Mouse (Mus musculus) midbrain, embryonic 12.5 days (tissue): ENCODE measurements around the gene Samd13. TPM values are rescaled to one million over a fixed set of nuclear protein-coding genes. Genes with fewer than 3 reads are reported as not detected.

ENCODE experiments used
- ATAC-seq: fragments of 200-750 bp; cut with Nextera tagmentation; 2 replicates; pipeline ENCODE4 v1.8.0; 2017; ENCODE audit warnings: low read depth, moderate TSS enrichment, moderate library complexity; ENCODE audit not compliant: low FRiP score
- H3K27ac ChIP-seq: fragments of 300-500 bp; sonication (generic); replicated peaks from 2 replicates; pipeline ENCODE4 v1.5.1; 2016; ENCODE audit warnings: mild to moderate bottlenecking
- H3K27me3 ChIP-seq: fragments of 300-500 bp; sonication (generic); 2 replicates; pipeline ENCODE4 v1.6.1; 2016; ENCODE audit warnings: mild to moderate bottlenecking
- H3K36me3 ChIP-seq: fragments of 300-500 bp; sonication (generic); 2 replicates; pipeline ENCODE4 v1.6.1; 2016
- H3K4me1 ChIP-seq: fragments of 300-500 bp; sonication (generic); 2 replicates; pipeline ENCODE4 v1.6.1; 2016
- H3K4me2 ChIP-seq: fragments of 300-500 bp; sonication (generic); replicated peaks from 2 replicates; pipeline ENCODE4 v1.6.1; 2016; ENCODE audit warnings: mild to moderate bottlenecking, moderate library complexity
- H3K4me3 ChIP-seq: fragments of 300-500 bp; sonication (generic); 2 replicates; pipeline ENCODE4 v1.5.1; 2016; ENCODE audit warnings: mild to moderate bottlenecking
- H3K9ac ChIP-seq: fragments of 300-500 bp; sonication (generic); replicated peaks from 2 replicates; pipeline ENCODE4 v1.6.1; 2016; ENCODE audit warnings: mild to moderate bottlenecking, moderate library complexity
- H3K9me3 ChIP-seq: fragments of 300-500 bp; sonication (generic); 2 replicates; pipeline ENCODE4 v1.6.1; 2016; ENCODE audit warnings: mild to moderate bottlenecking
- WGBS: fragments of 180-500 bp; shearing (Covaris S2); methylation state at CpG from one replicate; pipeline ENCODE4 v1.1.7; 2016; 5-methylcytosine and 5-hydroxymethylcytosine counted together
- polyA plus RNA-seq: library from polyadenylated mRNA; unstranded; fragments of >200 nt; fragmentation: Nextera tagmentation; extraction: Ambion mirVana; gene quantifications from 2 replicates; pipeline ENCODE4 v1.2.1, GENCODE M21; 2016

Samd13 gene
- polyA plus RNA-seq, 1 experiment from 2014 or later = 0.97 TPM

- Histone ChIP-seq H3K27me3 (no peaks in the 10 kb centered on the region), H3K4me1 (no peaks in the 10 kb centered on the region), H3K9me3 (no peaks in the 10 kb centered on the region), H3K36me3 (no peaks in the 10 kb centered on the region), H3K27ac (no peak overlapping the region), H3K4me2 (no peak overlapping the region), H3K9ac (no peak overlapping the region), H3K4me3 (no peak overlapping the region)
- 84% methylated on average over 6 of the region's 6 CpGs for WGBS
- ATAC-seq = no peak
Observed at GRCm38 (mm10) chr3:146661001-146661400, 24.4 kb downstream of the Samd13 start.

- Histone ChIP-seq H3K9me3 (no peaks in the 10 kb centered on the region), H3K9ac (no peak overlapping the region), H3K4me1 (no peaks in the 10 kb centered on the region), H3K27me3 (no peaks in the 10 kb centered on the region), H3K4me3 (no peak overlapping the region), H3K27ac (no peak overlapping the region), H3K36me3 (no peaks in the 10 kb centered on the region), H3K4me2 (no peak overlapping the region)
- no peak for ATAC-seq
- WGBS = 93% methylated on average over 5 of the region's 5 CpGs
Observed at GRCm38 (mm10) chr3:146659321-146659720, 26.1 kb downstream of the Samd13 start.

- no peak overlapping the region for H3K9ac ChIP-seq
- no peak overlapping the region for H3K27ac ChIP-seq
- no peak overlapping the region for H3K4me3 ChIP-seq
- no peak overlapping the region for H3K4me2 ChIP-seq
- H3K27me3 ChIP-seq = no peaks in the 10 kb centered on the region
- H3K36me3 ChIP-seq = no peaks in the 10 kb centered on the region
- H3K9me3 ChIP-seq = no peaks in the 10 kb centered on the region
- no peak for ATAC-seq
- WGBS = 88% methylated on average over 1 of the region's 1 CpGs
- H3K4me1 ChIP-seq = no peaks in the 10 kb centered on the region
Observed at GRCm38 (mm10) chr3:146658061-146658639, 27.2 kb downstream of the Samd13 start.

DNA sequence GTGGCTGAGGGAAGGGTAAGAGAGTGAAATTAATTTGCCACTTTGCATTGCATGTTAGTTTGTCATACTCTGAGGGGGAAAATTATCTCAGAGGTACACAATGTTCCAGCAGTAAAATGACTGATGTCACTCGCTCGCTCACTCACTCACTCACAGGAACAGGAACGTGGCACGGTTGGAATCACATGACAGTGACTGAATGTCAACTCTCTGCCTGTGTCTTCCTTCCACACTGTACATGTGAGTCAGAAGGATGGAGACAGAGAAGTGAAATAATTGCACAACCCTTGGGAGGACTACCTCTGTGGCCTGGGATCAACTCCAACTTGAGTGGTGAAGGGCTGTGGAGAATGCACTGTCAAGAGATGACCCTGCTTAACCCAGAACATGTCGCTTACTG, 28.0 kb downstream of the Samd13 start:
- H3K4me2 ChIP-seq = no peak overlapping the region
- ATAC-seq = no peak
- H3K27me3 ChIP-seq = no peaks in the 10 kb centered on the region
- no peaks in the 10 kb centered on the region for H3K9me3 ChIP-seq
- H3K9ac ChIP-seq = no peak overlapping the region
- no peak overlapping the region for H3K27ac ChIP-seq
- no peak overlapping the region for H3K4me3 ChIP-seq
- H3K36me3 ChIP-seq = no peaks in the 10 kb centered on the region
- no peaks in the 10 kb centered on the region for H3K4me1 ChIP-seq
- 95% methylated on average over 5 of the region's 5 CpGs for WGBS

- no peak overlapping the region for H3K27ac ChIP-seq
- WGBS = 78% methylated on average over 2 of the region's 2 CpGs
- no peak overlapping the region for H3K4me2 ChIP-seq
- H3K27me3 ChIP-seq = no peaks in the 10 kb centered on the region
- no peaks in the 10 kb centered on the region for H3K4me1 ChIP-seq
- no peak for ATAC-seq
- no peak overlapping the region for H3K4me3 ChIP-seq
- no peak overlapping the region for H3K9ac ChIP-seq
- H3K36me3 ChIP-seq = no peaks in the 10 kb centered on the region
- H3K9me3 ChIP-seq = no peaks in the 10 kb centered on the region
Observed at GRCm38 (mm10) chr3:146655111-146655577, 30.2 kb downstream of the Samd13 start.

GRCm38 (mm10) chr3:146653692-146654091, 31.7 kb downstream of the Samd13 start:
- no peaks in the 10 kb centered on the region for H3K36me3 ChIP-seq
- 82% methylated on average over 6 of the region's 6 CpGs for WGBS
- no peaks in the 10 kb centered on the region for H3K9me3 ChIP-seq
- no peaks in the 10 kb centered on the region for H3K4me1 ChIP-seq
- ATAC-seq = no peak
- no peak overlapping the region for H3K4me2 ChIP-seq
- no peak overlapping the region for H3K9ac ChIP-seq
- no peak overlapping the region for H3K27ac ChIP-seq
- H3K27me3 ChIP-seq = no peaks in the 10 kb centered on the region
- H3K4me3 ChIP-seq = no peak overlapping the region

- Histone ChIP-seq H3K9me3 (no peaks in the 10 kb centered on the region), H3K4me1 (no peaks in the 10 kb centered on the region), H3K36me3 (no peaks in the 10 kb centered on the region), H3K9ac (no peak overlapping the region), H3K4me2 (no peak overlapping the region), H3K4me3 (no peak overlapping the region), H3K27me3 (no peaks in the 10 kb centered on the region), H3K27ac (no peak overlapping the region)
- WGBS = 92% methylated on average over 5 of the region's 5 CpGs
- no peak for ATAC-seq
Observed at GRCm38 (mm10) chr3:146652431-146652830, 33.0 kb downstream of the Samd13 start.

GRCm38 (mm10) chr3:146651217-146651616, 34.2 kb downstream of the Samd13 start, which contains the start of gene 4930503B20Rik:
Gene 4930503B20Rik, minus strand, starts transcription at chr3:146651317.
- no peak within 1 kb of the TSS for H3K4me3 ChIP-seq
- no peaks in the 10 kb centered on the region for H3K9me3 ChIP-seq
- H3K27ac ChIP-seq = no peak within 1 kb of the TSS
- ATAC-seq = no peak
- H3K27me3 ChIP-seq = no peaks in the 10 kb centered on the region
- WGBS = 90% methylated on average over 3 of the region's 3 CpGs
- no peaks in the 10 kb centered on the region for H3K4me1 ChIP-seq
- H3K36me3 ChIP-seq = no peaks in the 10 kb centered on the region
- H3K9ac ChIP-seq = no peak within 1 kb of the TSS
- H3K4me2 ChIP-seq = no peak within 1 kb of the TSS

GRCm38 (mm10) chr3:146650716-146651115, 34.7 kb downstream of the Samd13 start:
- Histone ChIP-seq H3K9ac (no peak overlapping the region), H3K4me2 (no peak overlapping the region), H3K4me3 (no peak overlapping the region), H3K4me1 (no peaks in the 10 kb centered on the region), H3K27me3 (no peaks in the 10 kb centered on the region), H3K9me3 (no peaks in the 10 kb centered on the region), H3K27ac (no peak overlapping the region), H3K36me3 (no peaks in the 10 kb centered on the region)
- 96% methylated on average over 10 of the region's 10 CpGs for WGBS
- no peak for ATAC-seq

DNA sequence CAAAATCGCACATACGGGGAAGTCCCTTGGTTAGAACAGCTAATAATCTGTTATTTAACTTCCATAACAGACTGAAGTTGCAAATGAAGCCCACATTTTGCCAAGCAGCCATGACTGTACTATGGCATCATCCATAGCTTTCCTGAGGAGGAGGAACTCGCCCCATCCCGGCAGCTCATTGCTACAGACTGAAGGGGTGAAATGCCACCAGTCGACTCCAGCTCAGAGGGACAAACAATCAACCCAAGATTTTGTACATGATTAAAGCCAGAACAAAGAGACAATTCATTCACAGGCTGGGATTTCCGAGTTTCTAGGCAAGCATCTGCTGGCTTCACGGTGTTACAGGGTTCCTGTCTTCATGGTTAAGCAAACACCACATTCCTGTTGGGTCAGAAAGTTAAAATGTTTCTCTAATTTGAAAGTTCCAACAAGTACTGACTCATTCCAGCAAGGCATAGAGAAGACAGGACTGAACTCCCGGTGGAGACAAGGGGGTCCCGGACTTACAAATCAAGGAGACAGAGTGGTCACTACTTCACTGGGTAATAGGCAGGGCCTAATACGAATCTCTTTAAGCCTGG, 36.0 kb downstream of the Samd13 start:
- H3K27me3 ChIP-seq = no peaks in the 10 kb centered on the region
- no peaks in the 10 kb centered on the region for H3K36me3 ChIP-seq
- H3K27ac ChIP-seq = no peak overlapping the region
- no peaks in the 10 kb centered on the region for H3K4me1 ChIP-seq
- no peak overlapping the region for H3K4me3 ChIP-seq
- 79% methylated on average over 10 of the region's 10 CpGs for WGBS
- H3K9ac ChIP-seq = no peak overlapping the region
- no peak overlapping the region for H3K4me2 ChIP-seq
- ATAC-seq = no peak
- no peaks in the 10 kb centered on the region for H3K9me3 ChIP-seq

DNA sequence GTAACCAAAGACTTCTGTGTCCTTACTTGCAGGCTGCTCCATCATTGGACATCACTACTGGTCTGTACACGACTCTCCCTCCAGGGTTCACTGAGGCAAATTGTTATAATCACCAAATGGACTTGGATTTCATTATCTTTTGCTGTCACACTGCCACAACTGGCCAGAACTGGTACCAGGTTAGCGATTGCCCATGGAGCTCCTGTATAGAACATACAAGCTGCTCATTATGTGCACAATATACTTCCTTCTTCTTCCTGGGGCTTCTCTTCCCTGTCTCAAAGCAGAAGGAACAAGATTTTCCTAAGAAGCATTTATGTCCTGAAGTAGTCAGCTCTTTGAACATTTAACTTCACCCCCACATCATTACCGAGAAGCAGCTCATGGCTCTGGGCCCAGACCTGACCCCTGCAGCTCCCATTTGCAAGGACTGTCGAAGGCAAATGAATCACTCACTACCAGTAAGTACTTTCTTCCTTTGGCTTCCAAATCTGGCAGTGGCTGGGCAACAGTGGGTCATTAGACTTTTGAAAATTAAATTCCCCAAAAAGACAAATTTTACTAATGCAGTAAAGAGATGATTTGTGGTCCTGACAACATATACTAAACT, 43.5 kb downstream of the Samd13 start:
- Histone ChIP-seq H3K9me3 (no peaks in the 10 kb centered on the region), H3K4me1 (0 out of 2 replicates have a peak, but pooled peaks cover 2% of the 10 kb centered on the region), H3K4me2 (no peak overlapping the region), H3K4me3 (no peak overlapping the region), H3K27ac (no peak overlapping the region), H3K27me3 (no peaks in the 10 kb centered on the region), H3K9ac (no peak overlapping the region), H3K36me3 (no peaks in the 10 kb centered on the region)
- 67% methylated on average over 4 of the region's 4 CpGs for WGBS
- ATAC-seq = no peak

DNA sequence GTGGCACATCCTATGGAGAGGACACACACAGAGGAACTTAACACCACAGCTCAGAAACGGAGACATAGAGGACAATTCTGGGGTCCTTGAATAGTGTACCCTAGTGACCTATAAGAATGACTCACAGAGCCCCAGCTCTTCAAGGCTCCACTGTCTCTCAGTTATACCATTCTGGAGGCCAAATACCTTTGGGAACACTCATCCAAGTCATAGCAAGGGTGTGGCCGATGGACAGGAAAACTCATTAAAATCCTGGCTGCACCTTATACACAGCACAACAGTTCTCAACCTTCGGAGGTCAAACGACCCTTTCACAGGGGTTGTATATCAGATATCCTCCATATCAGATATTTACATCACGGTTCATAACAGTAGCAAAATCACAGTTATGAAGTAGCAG, 52.9 kb downstream of the Samd13 start:
- ATAC-seq = no peak
- Histone ChIP-seq H3K4me3 (no peak overlapping the region), H3K27me3 (no peaks in the 10 kb centered on the region), H3K4me2 (no peak overlapping the region), H3K4me1 (no peaks in the 10 kb centered on the region), H3K9ac (no peak overlapping the region), H3K27ac (no peak overlapping the region), H3K36me3 (no peaks in the 10 kb centered on the region), H3K9me3 (no peaks in the 10 kb centered on the region)
- WGBS = 89% methylated on average over 5 of the region's 5 CpGs
